Mouse (Mus musculus): ENCODE data around the gene Mrpl53. TPM values are rescaled to one million over a fixed set of nuclear protein-coding genes. Genes with fewer than 3 reads are reported as not detected.

The Mrpl53 gene
- polyA plus RNA-seq, 1 experiment from 2014 or later = 156 TPM

GRCm38 (mm10) chr6:83138056-83138455 lies 29.2 kb downstream of the Mrpl53 start:
- peak overlapping the region; percentile 85 for H3K4me2 ChIP-seq
- H3K36me3 ChIP-seq = no peaks in the 10 kb centered on the region; the same call in 1 of the 2 replicates
- whole genome bisulfite sequencing = 2% methylated on average over 11 of the region's 11 CpGs
- peak overlapping the region; percentile 100 for H3K27ac ChIP-seq (ENCODE audit: poor library complexity, severe bottlenecking)
- H3K9ac ChIP-seq = peak overlapping the region; percentile 92
- peak; percentile 50; the same call in 1 of the 2 replicates for ATAC-seq (ENCODE audit: insufficient number of reproducible peaks, low FRiP score)
- H3K9me3 ChIP-seq (replicated peaks) = no peaks in the 10 kb centered on the region
- peak overlapping the region; percentile 68 for H3K4me3 ChIP-seq
- H3K27me3 ChIP-seq (replicated peaks) = peaks cover 11% of the 10 kb centered on the region; the same call in 1 of the 2 replicates
- H3K4me1 ChIP-seq (replicated peaks) = peaks cover 53% of the 10 kb centered on the region

GRCm38 (mm10) chr6:83140044-83140443 lies 31.2 kb downstream of the Mrpl53 start:
- peaks cover 2% of the 10 kb centered on the region; the same call in 1 of the 2 replicates for H3K27me3 ChIP-seq (replicated peaks)
- H3K36me3 ChIP-seq = no peaks in the 10 kb centered on the region; the same call in 1 of the 2 replicates
- peaks cover 54% of the 10 kb centered on the region for H3K4me1 ChIP-seq (replicated peaks)
- H3K9ac ChIP-seq = no peak overlapping the region
- 87% methylated on average over 8 of the region's 8 CpGs for WGBS
- ATAC-seq (ENCODE audit: insufficient number of reproducible peaks, low FRiP score) = no peak
- no peak overlapping the region for H3K4me3 ChIP-seq
- no peak overlapping the region for H3K27ac ChIP-seq (ENCODE audit: poor library complexity, severe bottlenecking)
- no peaks in the 10 kb centered on the region for H3K9me3 ChIP-seq (replicated peaks)
- H3K4me2 ChIP-seq = no peak overlapping the region

GRCm38 (mm10) chr6:83141636-83142035 lies 32.8 kb downstream of the Mrpl53 start:
- peak overlapping the region; percentile 42 for H3K4me3 ChIP-seq
- no peaks in the 10 kb centered on the region for H3K27me3 ChIP-seq (replicated peaks)
- WGBS = 55% methylated on average over 4 of the region's 4 CpGs
- peak overlapping the region; percentile 65 for H3K9ac ChIP-seq
- H3K4me1 ChIP-seq (replicated peaks) = peaks cover 38% of the 10 kb centered on the region
- H3K4me2 ChIP-seq = peak overlapping the region; percentile 74
- H3K9me3 ChIP-seq (replicated peaks) = no peaks in the 10 kb centered on the region
- peaks cover 6% of the 10 kb centered on the region; the same call in 1 of the 2 replicates for H3K36me3 ChIP-seq
- peak overlapping the region; percentile 36; the same call in 1 of the 2 replicates for H3K27ac ChIP-seq (ENCODE audit: poor library complexity, severe bottlenecking)
- ATAC-seq (ENCODE audit: insufficient number of reproducible peaks, low FRiP score) = no peak

GRCm38 (mm10) chr6:83142211-83142731 lies 33.4 kb downstream of the Mrpl53 start:
- H3K4me1 ChIP-seq (replicated peaks) = peaks cover 37% of the 10 kb centered on the region

GRCm38 (mm10) chr6:83142886-83143285 lies 34.0 kb downstream of the Mrpl53 start:
- ATAC-seq (ENCODE audit: insufficient number of reproducible peaks, low FRiP score) = no peak
- H3K36me3 ChIP-seq = peaks cover 18% of the 10 kb centered on the region
- peak overlapping the region; percentile 74 for H3K4me2 ChIP-seq
- peak overlapping the region; percentile 65 for H3K9ac ChIP-seq
- no peaks in the 10 kb centered on the region for H3K9me3 ChIP-seq (replicated peaks)
- H3K4me3 ChIP-seq = peak overlapping the region; percentile 42
- 42% methylated on average over 11 of the region's 11 CpGs for WGBS
- H3K27ac ChIP-seq (ENCODE audit: poor library complexity, severe bottlenecking) = no peak overlapping the region
- H3K4me1 ChIP-seq (replicated peaks) = peaks cover 36% of the 10 kb centered on the region
- no peaks in the 10 kb centered on the region for H3K27me3 ChIP-seq (replicated peaks)

More at GRCm38 (mm10) chr6:83142211-83142731, 33.4 kb downstream of the Mrpl53 start:
- H3K9me3 ChIP-seq (replicated peaks) = no peaks in the 10 kb centered on the region
- H3K9ac ChIP-seq = peak overlapping the region; percentile 65
- 6% methylated on average over 41 of the region's 41 CpGs for WGBS
- peak overlapping the region; percentile 36 for H3K27ac ChIP-seq (ENCODE audit: poor library complexity, severe bottlenecking)
- peaks cover 12% of the 10 kb centered on the region for H3K36me3 ChIP-seq
- no peak for ATAC-seq (ENCODE audit: insufficient number of reproducible peaks, low FRiP score)
- H3K4me2 ChIP-seq = peak overlapping the region; percentile 74
- peak overlapping the region; percentile 42 for H3K4me3 ChIP-seq
- H3K27me3 ChIP-seq (replicated peaks) = no peaks in the 10 kb centered on the region

- Histone ChIP-seq H3K27ac (ENCODE audit: poor library complexity, severe bottlenecking) (no peak overlapping the region), H3K4me3 (no peak overlapping the region), H3K4me2 (no peak overlapping the region), H3K27me3 (replicated peaks) (no peaks in the 10 kb centered on the region), H3K36me3 (peaks cover 41% of the 10 kb centered on the region), H3K9ac (no peak overlapping the region), H3K9me3 (replicated peaks) (no peaks in the 10 kb centered on the region), H3K4me1 (replicated peaks) (peaks cover 20% of the 10 kb centered on the region)
- WGBS = 63% methylated on average over 2 of the region's 2 CpGs
- ATAC-seq (ENCODE audit: insufficient number of reproducible peaks, low FRiP score) = no peak
These were observed 36.4 kb downstream of the Mrpl53 start for GRCm38 (mm10) chr6:83145209-83145608.

- Histone ChIP-seq H3K9me3 (replicated peaks) (no peaks in the 10 kb centered on the region), H3K9ac (0 out of 2 replicates have a peak overlapping the region, but pooled peaks have one; percentile 15), H3K4me2 (no peak overlapping the region), H3K4me1 (replicated peaks) (peaks cover 24% of the 10 kb centered on the region), H3K36me3 (peaks cover 47% of the 10 kb centered on the region), H3K4me3 (no peak overlapping the region), H3K27ac (ENCODE audit: poor library complexity, severe bottlenecking) (0 out of 2 replicates have a peak overlapping the region, but pooled peaks have one; percentile 33), H3K27me3 (replicated peaks) (no peaks in the 10 kb centered on the region)
- ATAC-seq (ENCODE audit: insufficient number of reproducible peaks, low FRiP score) = no peak
- WGBS = 59% methylated on average over 9 of the region's 9 CpGs
These were observed 37.0 kb downstream of the Mrpl53 start for GRCm38 (mm10) chr6:83145805-83146204.

GRCm38 (mm10) chr6:83147280-83147679 lies 38.4 kb downstream of the Mrpl53 start:
- no peak overlapping the region for H3K4me3 ChIP-seq
- no peak for ATAC-seq (ENCODE audit: insufficient number of reproducible peaks, low FRiP score)
- H3K9me3 ChIP-seq (replicated peaks) = no peaks in the 10 kb centered on the region
- H3K4me2 ChIP-seq = no peak overlapping the region
- H3K27ac ChIP-seq (ENCODE audit: poor library complexity, severe bottlenecking) = no peak overlapping the region
- WGBS = 59% methylated on average over 7 of the region's 7 CpGs
- H3K9ac ChIP-seq = no peak overlapping the region
- H3K36me3 ChIP-seq = peaks cover 54% of the 10 kb centered on the region
- H3K27me3 ChIP-seq (replicated peaks) = no peaks in the 10 kb centered on the region
- peaks cover 26% of the 10 kb centered on the region for H3K4me1 ChIP-seq (replicated peaks)

- 0 out of 2 replicates have a peak, but pooled peaks cover 13% of the 10 kb centered on the region for H3K27me3 ChIP-seq (replicated peaks)
- no peaks in the 10 kb centered on the region for H3K9me3 ChIP-seq (replicated peaks)
- peak overlapping the region; percentile 39 for H3K9ac ChIP-seq
- H3K4me3 ChIP-seq = no peak overlapping the region
- ATAC-seq (ENCODE audit: insufficient number of reproducible peaks, low FRiP score) = no peak
- peaks cover 25% of the 10 kb centered on the region for H3K4me1 ChIP-seq (replicated peaks)
- 20% methylated on average over 8 of the region's 8 CpGs for WGBS
- H3K36me3 ChIP-seq = peaks cover 58% of the 10 kb centered on the region
- H3K4me2 ChIP-seq = 0 out of 2 replicates have a peak overlapping the region, but pooled peaks have one; percentile 6
- no peak overlapping the region for H3K27ac ChIP-seq (ENCODE audit: poor library complexity, severe bottlenecking)
These were observed 42.9 kb downstream of the Mrpl53 start for GRCm38 (mm10) chr6:83151721-83152120.

- Histone ChIP-seq H3K4me2 (no peak overlapping the region), H3K4me3 (no peak overlapping the region), H3K9me3 (replicated peaks) (no peaks in the 10 kb centered on the region), H3K9ac (no peak overlapping the region), H3K36me3 (peaks cover 46% of the 10 kb centered on the region), H3K4me1 (replicated peaks) (peaks cover 25% of the 10 kb centered on the region), H3K27me3 (replicated peaks) (0 out of 2 replicates have a peak, but pooled peaks cover 13% of the 10 kb centered on the region), H3K27ac (ENCODE audit: poor library complexity, severe bottlenecking) (no peak overlapping the region)
- WGBS = 82% methylated on average over 12 of the region's 12 CpGs
- ATAC-seq (ENCODE audit: insufficient number of reproducible peaks, low FRiP score) = no peak
These were observed 44.2 kb downstream of the Mrpl53 start for GRCm38 (mm10) chr6:83153038-83153437.

- ATAC-seq (ENCODE audit: insufficient number of reproducible peaks, low FRiP score) = no peak
- Histone ChIP-seq H3K9me3 (replicated peaks) (no peaks in the 10 kb centered on the region), H3K9ac (no peak overlapping the region), H3K27me3 (replicated peaks) (0 out of 2 replicates have a peak, but pooled peaks cover 13% of the 10 kb centered on the region), H3K36me3 (peaks cover 41% of the 10 kb centered on the region), H3K4me2 (no peak overlapping the region), H3K4me3 (no peak overlapping the region), H3K4me1 (replicated peaks) (peaks cover 25% of the 10 kb centered on the region), H3K27ac (ENCODE audit: poor library complexity, severe bottlenecking) (no peak overlapping the region)
- 55% methylated on average over 5 of the region's 5 CpGs for WGBS
These were observed 44.6 kb downstream of the Mrpl53 start for GRCm38 (mm10) chr6:83153485-83153884.
